Mouse (Mus musculus) stomach, embryonic 15.5 days (tissue): Measurements from ENCODE around the gene Fam189b. TPM values are rescaled to one million over a fixed set of nuclear protein-coding genes. Genes with fewer than 3 reads are reported as not detected.

ENCODE experiments used
- ATAC-seq: fragments of 200-750 bp; cut with Nextera tagmentation; 2 replicates; pipeline ENCODE4 v1.8.0; 2017; ENCODE audit warnings: low read depth, moderate number of reproducible peaks, moderate TSS enrichment; ENCODE audit not compliant: insufficient read depth, low FRiP score
- H3K27ac ChIP-seq: fragments of 300-500 bp; sonication (generic); 2 replicates; pipeline ENCODE4 v1.5.1; 2015; ENCODE audit warnings: mild to moderate bottlenecking, inconsistent platforms
- H3K27me3 ChIP-seq: fragments of 300-500 bp; sonication (generic); replicated peaks from 2 replicates; pipeline ENCODE4 v1.6.1; 2015; ENCODE audit warnings: inconsistent platforms
- H3K36me3 ChIP-seq: fragments of 300-500 bp; sonication (generic); 2 replicates; pipeline ENCODE4 v1.6.1; 2015; ENCODE audit warnings: inconsistent platforms
- H3K4me1 ChIP-seq: fragments of 300-500 bp; sonication (generic); 2 replicates; pipeline ENCODE4 v1.6.1; 2015; ENCODE audit warnings: inconsistent platforms
- H3K4me2 ChIP-seq: fragments of 300-500 bp; sonication (generic); 2 replicates; pipeline ENCODE4 v1.6.1; 2015; ENCODE audit warnings: mild to moderate bottlenecking, inconsistent platforms
- H3K4me3 ChIP-seq: fragments of 300-500 bp; sonication (generic); replicated peaks from 2 replicates; pipeline ENCODE4 v1.5.1; 2015; ENCODE audit warnings: inconsistent platforms
- H3K9ac ChIP-seq: fragments of 300-500 bp; sonication (generic); 2 replicates; pipeline ENCODE4 v1.6.1; 2015; ENCODE audit warnings: inconsistent platforms
- H3K9me3 ChIP-seq: fragments of 300-500 bp; sonication (generic); 2 replicates; pipeline ENCODE4 v1.6.1; 2016; ENCODE audit warnings: inconsistent platforms
- WGBS: fragments of 180-500 bp; shearing (Covaris S2); methylation state at CpG from one replicate; pipeline ENCODE4 v1.1.7; 2015; 5-methylcytosine and 5-hydroxymethylcytosine counted together
- polyA plus RNA-seq: library from polyadenylated mRNA; unstranded; fragments of >200 nt; fragmentation: Nextera tagmentation; extraction: Ambion mirVana; gene quantifications from 2 replicates; pipeline ENCODE4 v1.2.1, GENCODE M21; 2015

The Fam189b gene
- polyA plus RNA-seq, 1 experiment from 2014 or later: 21.1 TPM

- H3K9ac ChIP-seq: no peak overlapping the region
- H3K27ac ChIP-seq: no peak overlapping the region
- no peaks in the 10 kb centered on the region for H3K9me3 ChIP-seq
- no peak overlapping the region for H3K4me2 ChIP-seq
- H3K36me3 ChIP-seq: 0 out of 2 replicates have a peak, but pooled peaks cover 14% of the 10 kb centered on the region
- no peaks in the 10 kb centered on the region for H3K27me3 ChIP-seq
- peaks cover 16% of the 10 kb centered on the region for H3K4me1 ChIP-seq
- ATAC-seq: no peak
- no peak overlapping the region for H3K4me3 ChIP-seq
- WGBS: 69% methylated on average over 12 of the region's 12 CpGs
These were observed 5.5 kb downstream of the Fam189b start for GRCm38 (mm10) chr3:89188478-89188875.

GRCm38 (mm10) chr3:89190436-89190835 lies 7.5 kb downstream of the Fam189b start:
- ATAC-seq: no peak
- Histone ChIP-seq H3K36me3 (0 out of 2 replicates have a peak, but pooled peaks cover 14% of the 10 kb centered on the region), H3K4me2 (no peak overlapping the region), H3K4me1 (0 out of 2 replicates have a peak, but pooled peaks cover 5% of the 10 kb centered on the region), H3K27me3 (no peaks in the 10 kb centered on the region), H3K9me3 (no peaks in the 10 kb centered on the region), H3K27ac (no peak overlapping the region), H3K9ac (no peak overlapping the region), H3K4me3 (no peak overlapping the region)
- WGBS: 74% methylated on average over 8 of the region's 8 CpGs

- ATAC-seq: no peak
- WGBS: 74% methylated on average over 1 of the region's 1 CpGs
- 0 out of 2 replicates have a peak, but pooled peaks cover 6% of the 10 kb centered on the region for H3K36me3 ChIP-seq
These were observed 10.4 kb downstream of the Fam189b start for GRCm38 (mm10) chr3:89193351-89193750.

GRCm38 (mm10) chr3:89193853-89194252 lies 10.9 kb downstream of the Fam189b start:
- Histone ChIP-seq H3K9ac (no peak overlapping the region), H3K4me2 (no peak overlapping the region), H3K4me1 (peaks cover 8% of the 10 kb centered on the region; the same call in 1 of the 2 replicates), H3K36me3 (0 out of 2 replicates have a peak, but pooled peaks cover under 1% of the 10 kb centered on the region), H3K4me3 (no peak overlapping the region), H3K9me3 (no peaks in the 10 kb centered on the region), H3K27me3 (no peaks in the 10 kb centered on the region), H3K27ac (no peak overlapping the region)
- ATAC-seq: no peak
- 93% methylated on average over 2 of the region's 2 CpGs for WGBS

More at GRCm38 (mm10) chr3:89193351-89193750, 10.4 kb downstream of the Fam189b start:
- Histone ChIP-seq H3K4me1 (peaks cover 8% of the 10 kb centered on the region; the same call in 1 of the 2 replicates), H3K27me3 (no peaks in the 10 kb centered on the region), H3K9ac (no peak overlapping the region), H3K4me2 (no peak overlapping the region), H3K9me3 (no peaks in the 10 kb centered on the region), H3K4me3 (no peak overlapping the region), H3K27ac (no peak overlapping the region)

GRCm38 (mm10) chr3:89195979-89196877 lies 13.3 kb downstream of the Fam189b start:
- H3K9me3 ChIP-seq: no peaks in the 10 kb centered on the region
- peak overlapping the region; percentile 45 for H3K4me3 ChIP-seq
- WGBS: 8% methylated on average over 33 of the region's 33 CpGs
- peak overlapping the region; percentile 84 for H3K27ac ChIP-seq
- peak overlapping the region; percentile 45 for H3K9ac ChIP-seq
- no peaks in the 10 kb centered on the region for H3K36me3 ChIP-seq
- peak; percentile 97 for ATAC-seq
- H3K4me1 ChIP-seq: peaks cover 8% of the 10 kb centered on the region; the same call in 1 of the 2 replicates
- peak overlapping the region; percentile 66 for H3K4me2 ChIP-seq
- no peaks in the 10 kb centered on the region for H3K27me3 ChIP-seq

- peaks cover 12% of the 10 kb centered on the region for H3K4me1 ChIP-seq
- H3K4me2 ChIP-seq: no peak overlapping the region
- no peak overlapping the region for H3K4me3 ChIP-seq
- no peak overlapping the region for H3K9ac ChIP-seq
- no peak for ATAC-seq
- no peak overlapping the region for H3K27ac ChIP-seq
- 79% methylated on average over 3 of the region's 3 CpGs for WGBS
- H3K27me3 ChIP-seq: no peaks in the 10 kb centered on the region
- no peaks in the 10 kb centered on the region for H3K36me3 ChIP-seq
- H3K9me3 ChIP-seq: no peaks in the 10 kb centered on the region
These were observed 16.9 kb downstream of the Fam189b start for GRCm38 (mm10) chr3:89199839-89200238.

- peak; percentile 82 for ATAC-seq
- WGBS: 26% methylated on average over 13 of the region's 13 CpGs
- no peaks in the 10 kb centered on the region for H3K9me3 ChIP-seq
- H3K9ac ChIP-seq: peak within 1 kb of the TSS; percentile 14; the same call in 1 of the 2 replicates
- peaks cover 4% of the 10 kb centered on the region for H3K4me1 ChIP-seq
- H3K27ac ChIP-seq: no peak within 1 kb of the TSS
- H3K4me3 ChIP-seq: peak within 1 kb of the TSS; percentile 48
- peak within 1 kb of the TSS; percentile 53 for H3K4me2 ChIP-seq
- H3K36me3 ChIP-seq: peaks cover 14% of the 10 kb centered on the region
- H3K27me3 ChIP-seq: no peaks in the 10 kb centered on the region
These were observed 19.6 kb downstream of the Fam189b start, which contains the start of gene Gba for GRCm38 (mm10) chr3:89202253-89203141. TSS of gene Gba (plus strand) at chr3:89202928.

GRCm38 (mm10) chr3:89203142-89203514 lies 20.2 kb downstream of the Fam189b start:
- Histone ChIP-seq H3K4me1 (peaks cover 4% of the 10 kb centered on the region), H3K27ac (no peak overlapping the region), H3K27me3 (no peaks in the 10 kb centered on the region), H3K9me3 (no peaks in the 10 kb centered on the region), H3K4me3 (peak overlapping the region; percentile 48), H3K9ac (peak overlapping the region; percentile 14; the same call in 1 of the 2 replicates), H3K4me2 (peak overlapping the region; percentile 53), H3K36me3 (peaks cover 16% of the 10 kb centered on the region)
- no peak for ATAC-seq
- 32% methylated on average over 5 of the region's 5 CpGs for WGBS

GRCm38 (mm10) chr3:89206079-89206478 lies 23.1 kb downstream of the Fam189b start:
- no peaks in the 10 kb centered on the region for H3K27me3 ChIP-seq
- peaks cover 4% of the 10 kb centered on the region for H3K4me1 ChIP-seq
- H3K9me3 ChIP-seq: no peaks in the 10 kb centered on the region
- H3K9ac ChIP-seq: no peak overlapping the region
- H3K27ac ChIP-seq: no peak overlapping the region
- no peak overlapping the region for H3K4me3 ChIP-seq
- no peak overlapping the region for H3K4me2 ChIP-seq
- no peak for ATAC-seq
- H3K36me3 ChIP-seq: peaks cover 28% of the 10 kb centered on the region
- 93% methylated on average over 7 of the region's 7 CpGs for whole genome bisulfite sequencing

GRCm38 (mm10) chr3:89206695-89207094 lies 23.8 kb downstream of the Fam189b start:
- 73% methylated on average over 2 of the region's 2 CpGs for WGBS
- Histone ChIP-seq H3K36me3 (peaks cover 28% of the 10 kb centered on the region), H3K27me3 (no peaks in the 10 kb centered on the region), H3K9ac (no peak overlapping the region), H3K4me2 (no peak overlapping the region), H3K9me3 (no peaks in the 10 kb centered on the region), H3K4me3 (no peak overlapping the region), H3K4me1 (peaks cover 4% of the 10 kb centered on the region), H3K27ac (no peak overlapping the region)
- no peak for ATAC-seq

- Histone ChIP-seq H3K27me3 (no peaks in the 10 kb centered on the region), H3K4me2 (no peak overlapping the region), H3K9ac (no peak overlapping the region), H3K9me3 (no peaks in the 10 kb centered on the region), H3K27ac (no peak overlapping the region), H3K4me1 (peaks cover 9% of the 10 kb centered on the region), H3K4me3 (no peak overlapping the region), H3K36me3 (peaks cover 28% of the 10 kb centered on the region)
- ATAC-seq: no peak
- WGBS: 83% methylated on average over 13 of the region's 13 CpGs
These were observed 25.2 kb downstream of the Fam189b start for GRCm38 (mm10) chr3:89208075-89208657.
